Mouse (Mus musculus) heart, embryonic 14.5 days (tissue): Measurements from ENCODE around the gene Siglece. TPM values are rescaled to one million over a fixed set of nuclear protein-coding genes. Genes with fewer than 3 reads are reported as not detected.

Experiments used
- ATAC-seq: fragments of 200-750 bp; cut with Nextera tagmentation; 2 replicates; pipeline ENCODE4 v1.8.0; 2017; ENCODE audit warnings: low read depth, moderate TSS enrichment; ENCODE audit not compliant: insufficient number of reproducible peaks, insufficient read depth, low FRiP score
- H3K27ac ChIP-seq, 2 experiments: fragments of 200-500 bp in 1 of 2; fragments of 300-500 bp in 1 of 2; sonication (generic) in 1 of 2; replicated peaks in 1 of 2; 2 replicates each; pipeline ENCODE4 v1.5.1; 2012 to 2014; ENCODE audit warnings: low read depth in 2 of 2, low read length in 2 of 2, control low read depth in 1 of 2, mild to moderate bottlenecking in 1 of 2, mixed read lengths in 1 of 2; ENCODE audit not compliant: control insufficient read depth in 1 of 2, insufficient read depth in 1 of 2
- H3K27me3 ChIP-seq: fragments of 300-500 bp; sonication (generic); 2 replicates; pipeline ENCODE4 v1.6.1; 2014; ENCODE audit warnings: mild to moderate bottlenecking, low read length, control low read depth; ENCODE audit not compliant: control insufficient read depth, insufficient read depth
- H3K36me3 ChIP-seq: fragments of 300-500 bp; sonication (generic); 2 replicates; pipeline ENCODE4 v1.6.1; 2014; ENCODE audit warnings: mild to moderate bottlenecking, control low read depth, low read length, mixed read lengths; ENCODE audit not compliant: control insufficient read depth, insufficient read depth
- H3K4me1 ChIP-seq, 2 experiments: fragments of 200-500 bp in 1 of 2; fragments of 300-500 bp in 1 of 2; sonication (generic) in 1 of 2; 2 replicates each; pipeline ENCODE4 v1.6.1; 2012 to 2014; ENCODE audit warnings: low read length in 2 of 2, control low read depth in 1 of 2, mixed read lengths in 1 of 2; ENCODE audit not compliant: control insufficient read depth in 2 of 2, insufficient read depth in 2 of 2
- H3K4me2 ChIP-seq: fragments of 300-500 bp; sonication (generic); 2 replicates; pipeline ENCODE4 v1.6.1; 2014; ENCODE audit warnings: mild to moderate bottlenecking, low read length
- H3K4me3 ChIP-seq, 2 experiments: fragments of 200-500 bp in 1 of 2; fragments of 300-500 bp in 1 of 2; sonication (generic) in 1 of 2; 2 replicates each; pipeline ENCODE4 v1.5.1; 2012 to 2014; ENCODE audit warnings: low read length in 2 of 2, mild to moderate bottlenecking in 2 of 2, control low read depth in 1 of 2, low read depth in 1 of 2, moderate library complexity in 1 of 2; ENCODE audit not compliant: control insufficient read depth in 1 of 2, insufficient read depth in 1 of 2
- H3K9ac ChIP-seq: fragments of 300-500 bp; sonication (generic); 2 replicates; pipeline ENCODE4 v1.6.1; 2014; ENCODE audit warnings: mild to moderate bottlenecking, low read length
- H3K9me3 ChIP-seq: fragments of 300-500 bp; sonication (generic); 2 replicates; pipeline ENCODE4 v1.6.1; 2016; ENCODE audit warnings: low read length, control low read depth; ENCODE audit not compliant: control insufficient read depth
- WGBS: fragments of 180-500 bp; shearing (Covaris S2); extraction: QIAGEN DNeasy Blood & Tissue Kit; methylation state at CpG from one replicate; pipeline ENCODE4 v1.1.7; 2014; 5-methylcytosine and 5-hydroxymethylcytosine counted together
- polyA plus RNA-seq: library from polyadenylated mRNA; unstranded; fragments of >200 nt; fragmentation: Nextera tagmentation; extraction: Ambion mirVana; gene quantifications from 2 replicates; pipeline ENCODE4 v1.2.1, GENCODE M21; 2014

Gene Siglece
- polyA plus RNA-seq, 1 experiment from 2014 or later: 0.31 TPM

- Histone ChIP-seq H3K4me2 (no peak overlapping the region), H3K9me3 (peaks cover 7% of the 10 kb centered on the region; the same call in 1 of the 2 replicates), H3K9ac (no peak overlapping the region), H3K36me3 (no peaks in the 10 kb centered on the region), H3K27ac (no peak overlapping the region), H3K4me1 (no peaks in the 10 kb centered on the region), H3K4me3 (no peak overlapping the region), H3K27me3 (no peaks in the 10 kb centered on the region)
- 86% methylated on average over 6 of the region's 6 CpGs for WGBS
- no peak for ATAC-seq
Observed at GRCm38 (mm10) chr7:43652683-43653082, 7.3 kb downstream of the Siglece start.

DNA sequence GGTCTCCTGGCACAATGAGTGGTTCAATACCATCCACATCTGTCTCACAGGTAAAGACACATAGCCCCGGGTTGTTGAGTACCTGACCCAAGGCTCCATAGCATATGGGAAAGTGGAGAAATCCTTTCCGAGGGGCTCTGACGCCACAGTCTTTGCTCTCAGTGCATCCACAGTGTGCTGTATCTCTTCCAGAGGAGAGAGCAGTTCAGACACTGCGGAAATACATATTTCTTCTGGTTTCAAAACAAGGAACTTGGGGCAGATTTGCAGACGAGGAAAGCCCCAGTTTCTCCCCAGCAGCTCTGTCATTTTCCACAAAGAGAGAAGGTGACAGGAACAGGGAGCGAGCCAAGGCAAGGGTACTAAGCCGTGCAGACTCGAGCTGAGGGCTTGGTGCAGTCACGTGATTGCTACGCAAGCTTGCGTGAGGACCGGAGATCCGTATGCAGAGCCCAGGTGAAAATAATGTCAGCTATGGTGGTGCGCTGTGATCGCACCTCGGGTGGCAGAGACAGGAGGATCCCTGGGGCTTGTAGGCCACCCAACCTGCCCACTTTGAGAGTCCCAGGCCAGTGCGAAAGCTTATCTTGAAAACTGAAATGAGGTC is 16.8 kb downstream of the Siglece start:
- 72% methylated on average over 17 of the region's 17 CpGs for WGBS
- no peak for ATAC-seq
- Histone ChIP-seq H3K27ac (no peak overlapping the region), H3K36me3 (no peaks in the 10 kb centered on the region), H3K9ac (no peak overlapping the region), H3K4me1 (no peaks in the 10 kb centered on the region), H3K27me3 (no peaks in the 10 kb centered on the region), H3K4me2 (no peak overlapping the region), H3K4me3 (no peak overlapping the region), H3K9me3 (no peaks in the 10 kb centered on the region)

GRCm38 (mm10) chr7:43642587-43642986 is 17.4 kb downstream of the Siglece start:
- Histone ChIP-seq H3K4me3 (no peak overlapping the region), H3K27me3 (no peaks in the 10 kb centered on the region), H3K27ac (no peak overlapping the region), H3K9ac (no peak overlapping the region), H3K4me1 (no peaks in the 10 kb centered on the region), H3K4me2 (no peak overlapping the region), H3K9me3 (no peaks in the 10 kb centered on the region), H3K36me3 (no peaks in the 10 kb centered on the region)
- no peak for ATAC-seq
- WGBS: 59% methylated on average over 5 of the region's 5 CpGs

DNA sequence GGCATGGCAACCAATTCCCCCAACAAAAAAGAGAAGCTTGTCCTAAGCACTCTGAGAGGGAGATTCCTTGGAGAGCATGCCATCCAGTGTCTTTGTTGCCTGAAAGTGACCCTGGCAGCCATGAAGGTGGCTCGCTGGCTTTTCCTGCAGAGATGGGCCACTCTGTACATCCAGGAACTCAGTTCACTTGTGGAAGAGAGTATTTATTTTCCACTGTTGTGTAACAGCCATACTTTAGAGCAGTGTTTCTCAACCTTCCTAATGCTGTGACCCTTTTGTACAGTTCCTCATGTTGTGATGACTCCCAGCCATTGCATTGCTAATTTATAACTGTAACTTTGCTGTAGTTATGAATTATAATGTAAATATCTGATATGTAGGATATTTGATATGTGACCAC is 22.8 kb downstream of the Siglece start:
- WGBS: 75% methylated on average over 1 of the region's 1 CpGs
- no peak for ATAC-seq
- Histone ChIP-seq H3K4me3 (no peak overlapping the region), H3K9me3 (no peaks in the 10 kb centered on the region), H3K4me2 (no peak overlapping the region), H3K9ac (no peak overlapping the region), H3K4me1 (no peaks in the 10 kb centered on the region), H3K27me3 (no peaks in the 10 kb centered on the region), H3K36me3 (no peaks in the 10 kb centered on the region), H3K27ac (no peak overlapping the region)

DNA sequence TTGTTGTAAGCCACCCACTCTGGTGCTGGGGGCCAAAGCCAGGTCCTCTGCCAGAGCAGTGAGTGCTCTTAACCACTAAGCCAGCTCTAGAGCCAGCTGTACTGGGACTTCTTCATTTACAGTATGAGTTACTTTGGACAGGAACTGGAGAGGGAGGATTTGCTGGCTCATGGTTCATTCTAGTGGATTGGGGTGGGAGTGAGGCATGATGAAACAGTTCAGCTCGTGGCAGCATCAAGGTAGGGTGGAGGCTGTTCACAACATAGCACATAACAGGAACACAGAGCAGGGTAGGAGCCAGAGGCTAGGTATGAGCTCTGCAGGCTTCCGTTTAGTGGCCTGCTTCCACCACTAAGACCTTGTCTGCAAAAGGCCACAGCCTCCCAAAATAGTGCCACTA is 23.8 kb downstream of the Siglece start:
- Histone ChIP-seq H3K27me3 (no peaks in the 10 kb centered on the region), H3K36me3 (no peaks in the 10 kb centered on the region), H3K4me3 (no peak overlapping the region), H3K9me3 (no peaks in the 10 kb centered on the region), H3K9ac (no peak overlapping the region), H3K27ac (no peak overlapping the region), H3K4me1 (no peaks in the 10 kb centered on the region), H3K4me2 (no peak overlapping the region)
- no peak for ATAC-seq
- 55% methylated on average over 2 of the region's 2 CpGs for WGBS

DNA sequence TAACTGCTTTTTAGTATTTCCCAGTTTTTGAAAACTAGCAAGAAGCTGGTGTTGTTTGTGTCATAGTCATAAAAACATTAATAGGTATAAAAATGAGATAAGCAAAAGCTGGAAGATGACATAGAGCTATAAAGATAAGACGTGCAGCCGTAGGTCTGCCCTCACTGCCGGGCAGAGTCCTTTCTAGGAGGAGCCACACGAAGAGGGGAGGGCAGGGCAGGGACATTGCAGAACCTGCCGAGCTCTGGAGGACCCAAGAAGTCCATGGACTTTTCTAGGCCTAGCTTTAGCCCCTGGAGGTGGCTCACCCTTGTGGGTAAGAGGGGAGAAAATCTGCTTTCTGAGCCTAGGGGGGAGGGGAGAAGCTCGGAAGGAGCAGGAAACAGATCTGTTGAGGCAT is 25.5 kb downstream of the Siglece start, which contains the start of gene Ceacam18:
Gene Ceacam18, plus strand, starts transcription at position 208 of the 400 bp plus-strand sequence.
- Histone ChIP-seq H3K27me3 (no peaks in the 10 kb centered on the region), H3K4me1 (no peaks in the 10 kb centered on the region), H3K27ac (no peak within 1 kb of the TSS), H3K4me2 (no peak within 1 kb of the TSS), H3K36me3 (no peaks in the 10 kb centered on the region), H3K9me3 (no peaks in the 10 kb centered on the region), H3K4me3 (no peak within 1 kb of the TSS), H3K9ac (no peak within 1 kb of the TSS)
- ATAC-seq: no peak
- 46% methylated on average over 6 of the region's 6 CpGs for WGBS

DNA sequence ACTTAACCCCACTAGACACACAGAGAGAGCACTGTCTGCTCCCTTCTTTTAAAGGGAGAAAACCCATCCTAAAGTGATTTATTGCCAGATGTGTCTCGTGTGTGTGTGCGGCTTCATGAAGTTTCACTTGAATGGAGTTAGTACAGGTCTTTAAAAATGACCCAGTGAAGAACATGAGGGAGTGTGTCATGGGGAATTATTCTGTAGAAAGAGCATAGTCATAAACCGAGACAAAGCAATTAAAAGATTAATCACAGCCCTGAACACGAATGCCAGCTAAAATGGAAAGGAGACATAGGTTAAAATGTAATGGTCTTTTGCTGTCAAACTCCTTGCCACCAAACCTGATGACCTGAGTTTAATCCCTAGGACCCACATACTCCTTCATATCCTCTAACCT is 26.0 kb downstream of the Siglece start:
- H3K36me3 ChIP-seq: no peaks in the 10 kb centered on the region
- H3K4me3 ChIP-seq: no peak overlapping the region
- H3K27me3 ChIP-seq: no peaks in the 10 kb centered on the region
- ATAC-seq: no peak
- no peak overlapping the region for H3K27ac ChIP-seq
- WGBS: 75% methylated on average over 4 of the region's 4 CpGs
- no peaks in the 10 kb centered on the region for H3K4me1 ChIP-seq
- no peak overlapping the region for H3K4me2 ChIP-seq
- H3K9ac ChIP-seq: no peak overlapping the region
- no peaks in the 10 kb centered on the region for H3K9me3 ChIP-seq

DNA sequence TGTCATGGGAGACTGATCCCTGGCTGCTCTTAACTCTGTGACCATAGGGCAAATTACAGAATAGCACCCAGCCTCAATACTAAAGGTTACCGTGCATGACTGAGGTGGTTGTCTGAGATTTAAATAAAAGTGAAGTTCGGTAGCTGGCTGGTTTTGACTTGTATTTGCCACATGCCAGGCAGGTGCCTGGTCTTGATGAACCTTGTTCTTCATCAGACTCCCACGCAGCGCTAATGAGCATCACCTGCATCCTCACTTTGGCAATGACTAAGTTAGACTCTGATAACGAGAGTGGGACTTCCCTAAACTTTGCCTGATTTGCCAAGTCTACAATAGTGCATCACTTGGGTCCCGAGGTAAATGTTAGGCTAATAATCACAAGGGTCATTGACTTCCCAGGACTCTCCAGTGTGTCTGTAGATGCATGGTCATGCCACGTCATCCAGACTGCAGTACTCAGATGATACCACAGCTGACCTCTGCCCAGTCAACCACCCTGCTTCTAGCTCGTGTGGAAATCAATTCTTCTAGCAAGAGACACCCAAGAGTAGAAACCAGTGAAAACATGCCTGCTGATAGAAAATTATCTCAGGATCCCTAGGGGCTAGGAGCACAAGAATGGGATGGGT is 34.1 kb downstream of the Siglece start:
- Histone ChIP-seq H3K27ac (no peak overlapping the region), H3K4me1 (no peaks in the 10 kb centered on the region), H3K9me3 (no peaks in the 10 kb centered on the region), H3K36me3 (no peaks in the 10 kb centered on the region), H3K27me3 (no peaks in the 10 kb centered on the region), H3K9ac (no peak overlapping the region), H3K4me2 (no peak overlapping the region), H3K4me3 (no peak overlapping the region)
- 80% methylated on average over 8 of the region's 8 CpGs for WGBS
- ATAC-seq: no peak
